Mouse (Mus musculus): ENCODE data around the gene Fbxw18. TPM values are rescaled to one million over a fixed set of nuclear protein-coding genes. Genes with fewer than 3 reads are reported as not detected.
"Not testable (repeated sequence)": the region's sequence is repeated elsewhere in the genome, so short reads cannot be mapped to it uniquely, and the experiment has no call there.

The Fbxw18 gene
- not detected in 2 replicates for polyA plus RNA-seq (2015; fragmentation: Nextera tagmentation; extraction: Ambion mirVana)

GRCm38 (mm10) chr9:109702600-109702999, at the start of gene Fbxw18:
Fbxw18 (minus strand) TSS chr9:109702700.
- H3K27me3 ChIP-seq (ENCODE audit: insufficient read depth, low read length); DNase-seq: not testable (repeated sequence)
- 81% methylated on average over 4 of the region's 4 CpGs for WGBS (ENCODE audit: insufficient replicate concordance)

GRCm38 (mm10) chr9:109745989-109746388, 43.5 kb upstream of the Fbxw18 start, which contains the start of gene Fbxw26:
Fbxw26 (minus strand) TSS chr9:109746089.
- DNase-seq = not testable (repeated sequence)

More at GRCm38 (mm10) chr9:109702600-109702999, at the start of gene Fbxw18:
- not testable (repeated sequence) for ATAC-seq; H3K4me1 ChIP-seq (ENCODE audit: insufficient read depth); H3K9ac ChIP-seq (replicated peaks); H3K27ac ChIP-seq (ENCODE audit: low read depth); H3K9me3 ChIP-seq (ENCODE audit: low read length); H3K4me3 ChIP-seq (ENCODE audit: low read depth, low read length); H3K36me3 ChIP-seq (replicated peaks; ENCODE audit: insufficient read depth, low read length); H3K4me2 ChIP-seq (ENCODE audit: low read depth, low read length)

GRCm38 (mm10) chr9:109685299-109685698, 17.2 kb downstream of the Fbxw18 start:
- Histone ChIP-seq H3K9me3 (ENCODE audit: low read length) (no peaks in the 10 kb centered on the region), H3K27ac (ENCODE audit: low read depth) (no peak overlapping the region), H3K9ac (replicated peaks) (no peak overlapping the region), H3K4me1 (ENCODE audit: insufficient read depth) (no peaks in the 10 kb centered on the region), H3K36me3 (replicated peaks; ENCODE audit: insufficient read depth, low read length) (no peaks in the 10 kb centered on the region), H3K4me2 (ENCODE audit: low read depth, low read length) (no peak overlapping the region), H3K27me3 (ENCODE audit: insufficient read depth, low read length) (no peaks in the 10 kb centered on the region), H3K4me3 (ENCODE audit: low read depth, low read length) (no peak overlapping the region)
- ATAC-seq = no peak
- peak; percentile 68 for DNase-seq
- 0% methylated on average over 1 of the region's 1 CpGs for WGBS (ENCODE audit: insufficient replicate concordance)
- TF ChIP-seq EP300 (IDR thresholded peaks at IDR 0.05; ENCODE audit: low read depth) (no peak), CTCF (IDR thresholded peaks at IDR 0.05; ENCODE audit: low read depth) (peak; percentile 75)

More at GRCm38 (mm10) chr9:109745989-109746388, 43.5 kb upstream of the Fbxw18 start, which contains the start of gene Fbxw26:
- not testable (repeated sequence) for H3K4me2 ChIP-seq (ENCODE audit: low read depth, low read length); H3K4me3 ChIP-seq (ENCODE audit: low read depth, low read length); H3K27ac ChIP-seq (ENCODE audit: low read depth); H3K36me3 ChIP-seq (replicated peaks; ENCODE audit: insufficient read depth, low read length); H3K9ac ChIP-seq (replicated peaks); H3K27me3 ChIP-seq (ENCODE audit: insufficient read depth, low read length); H3K4me1 ChIP-seq (ENCODE audit: insufficient read depth); H3K9me3 ChIP-seq (ENCODE audit: low read length); ATAC-seq
- 73% methylated on average over 3 of the region's 3 CpGs for WGBS (ENCODE audit: insufficient replicate concordance)

GRCm38 (mm10) chr9:109664552-109664951, 37.9 kb downstream of the Fbxw18 start, which contains the start of gene Fbxw25:
Fbxw25 (minus strand) TSS chr9:109664652.
- not testable (repeated sequence) for H3K4me3 ChIP-seq (ENCODE audit: low read depth, low read length); H3K27me3 ChIP-seq (ENCODE audit: insufficient read depth, low read length); H3K4me2 ChIP-seq (ENCODE audit: low read depth, low read length); H3K36me3 ChIP-seq (replicated peaks; ENCODE audit: insufficient read depth, low read length); H3K27ac ChIP-seq (ENCODE audit: low read depth); DNase-seq; H3K9me3 ChIP-seq (ENCODE audit: low read length); H3K4me1 ChIP-seq (ENCODE audit: insufficient read depth); ATAC-seq; H3K9ac ChIP-seq (replicated peaks)
- WGBS (ENCODE audit: insufficient replicate concordance) = 54% methylated on average over 2 of the region's 2 CpGs

Other genes with a start within 250 kb of the Fbxw18 start
- not detected in 2 replicates for gene Fbxw19, start 206.8 kb downstream of the Fbxw18 start, polyA plus RNA-seq (2015; fragmentation: Nextera tagmentation; extraction: Ambion mirVana)
- gene Fbxw15, start 134.4 kb downstream of the Fbxw18 start, polyA plus RNA-seq (2015; fragmentation: Nextera tagmentation; extraction: Ambion mirVana) = not detected in 2 replicates
- gene Fbxw24, start 76.6 kb downstream of the Fbxw18 start, polyA plus RNA-seq (2015; fragmentation: Nextera tagmentation; extraction: Ambion mirVana) = not detected in 2 replicates
- gene Fbxw25, start 38.0 kb downstream of the Fbxw18 start, polyA plus RNA-seq (2015; fragmentation: Nextera tagmentation; extraction: Ambion mirVana) = not detected in 2 replicates
- gene Fbxw26, start 43.4 kb upstream of the Fbxw18 start, polyA plus RNA-seq (2015; fragmentation: Nextera tagmentation; extraction: Ambion mirVana) = not detected in 2 replicates
- not detected in 2 replicates for gene Fbxw27, start 88.0 kb upstream of the Fbxw18 start, polyA plus RNA-seq (2015; fragmentation: Nextera tagmentation; extraction: Ambion mirVana)
- not detected in 2 replicates for gene Spink8, start 109.6 kb upstream of the Fbxw18 start, polyA plus RNA-seq (2015; fragmentation: Nextera tagmentation; extraction: Ambion mirVana)
- 30.6 and 30.7 TPM in 2 replicates for gene Nme6, start 130.0 kb upstream of the Fbxw18 start, polyA plus RNA-seq (2015; fragmentation: Nextera tagmentation; extraction: Ambion mirVana)
- gene Camp, start 146.9 kb upstream of the Fbxw18 start, polyA plus RNA-seq (2015; fragmentation: Nextera tagmentation; extraction: Ambion mirVana) = 659 and 684 TPM in 2 replicates
- gene Cdc25a, start 172.9 kb upstream of the Fbxw18 start, polyA plus RNA-seq (2015; fragmentation: Nextera tagmentation; extraction: Ambion mirVana) = 7.5 and 7.8 TPM in 2 replicates
- 6.3 and 7.7 TPM in 2 replicates for gene Map4, start 228.8 kb upstream of the Fbxw18 start, polyA plus RNA-seq (2015; fragmentation: Nextera tagmentation; extraction: Ambion mirVana)